Mouse (Mus musculus): ENCODE data around the gene Bex3.

The Bex3 gene

DNA sequence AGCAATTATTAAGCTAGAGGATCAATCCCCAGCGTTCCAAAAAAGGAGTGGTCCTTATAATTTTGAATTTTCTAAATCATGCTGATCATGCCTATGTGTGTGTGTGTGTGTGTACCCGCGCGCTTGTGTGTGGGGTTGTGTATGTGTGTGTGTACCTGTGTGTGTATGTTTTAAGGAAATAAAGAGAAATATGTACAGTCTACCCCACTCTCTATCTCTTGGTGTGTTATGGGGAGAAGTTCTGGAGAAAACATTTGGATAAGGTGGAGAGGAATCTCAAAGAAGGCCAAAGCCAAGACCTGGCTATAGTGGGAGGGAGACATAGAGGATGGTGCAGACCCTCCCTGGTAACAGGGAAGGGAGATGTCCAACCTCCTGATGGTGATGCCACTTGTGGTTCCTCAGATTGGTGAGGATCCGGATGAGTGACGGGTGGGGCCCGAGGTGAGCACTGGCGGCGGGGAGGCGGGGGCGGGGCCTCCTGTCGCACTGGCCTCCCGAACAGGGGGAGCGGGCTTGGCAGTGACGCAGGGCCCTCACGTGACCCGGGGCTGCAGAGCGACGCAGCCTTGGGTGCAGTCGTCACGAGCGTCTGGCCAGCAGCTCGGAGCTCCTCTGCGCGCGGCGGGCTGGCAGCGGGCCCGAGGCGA is at the start of gene Bex3:
TSS of gene Bex3 (plus strand) at position 511 of the 650 bp plus-strand sequence.
- peak; percentile 41 for DNase-seq (ENCODE audit: inconsistent ontology term)

DNA sequence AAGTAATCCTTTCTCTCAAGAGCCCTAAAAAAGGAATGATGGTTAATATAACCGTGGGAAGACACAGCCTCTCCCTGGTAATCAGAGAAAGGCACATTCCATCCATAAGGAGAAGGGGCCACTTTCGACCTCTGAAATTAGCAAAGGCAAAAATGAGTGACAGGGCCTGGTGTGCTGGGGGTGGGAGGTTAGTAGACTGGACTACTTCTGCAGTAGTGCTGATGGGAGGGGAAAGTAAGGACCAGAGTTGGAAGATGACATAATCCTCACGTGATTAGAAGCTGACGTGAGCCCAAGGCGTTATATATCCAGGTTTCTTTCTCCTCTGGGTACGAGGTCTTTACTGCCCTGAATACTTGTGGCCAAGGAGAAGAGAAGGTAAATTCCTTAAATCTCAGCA is 46.3 kb upstream of the Bex3 start:
- no peak for DNase-seq (ENCODE audit: inconsistent ontology term)

DNA sequence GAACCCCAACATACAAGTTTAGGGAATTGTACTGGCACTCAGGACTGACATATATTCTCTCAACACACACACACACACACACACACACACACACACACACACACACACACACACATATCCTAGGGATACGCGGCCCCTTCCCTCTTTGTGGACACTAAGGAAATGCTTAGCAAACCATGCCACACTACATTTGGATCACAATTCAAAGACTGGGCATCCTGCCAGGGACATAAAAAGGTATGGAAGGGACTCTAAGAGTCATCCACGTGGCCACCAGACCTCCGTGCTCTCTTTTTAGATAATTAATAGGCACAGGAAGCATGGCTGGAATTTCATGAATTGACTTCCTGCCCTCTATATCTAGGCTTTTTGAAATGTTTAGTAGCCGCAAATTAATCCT is 42.3 kb upstream of the Bex3 start:
- DNase-seq (ENCODE audit: inconsistent ontology term) = no peak

DNA sequence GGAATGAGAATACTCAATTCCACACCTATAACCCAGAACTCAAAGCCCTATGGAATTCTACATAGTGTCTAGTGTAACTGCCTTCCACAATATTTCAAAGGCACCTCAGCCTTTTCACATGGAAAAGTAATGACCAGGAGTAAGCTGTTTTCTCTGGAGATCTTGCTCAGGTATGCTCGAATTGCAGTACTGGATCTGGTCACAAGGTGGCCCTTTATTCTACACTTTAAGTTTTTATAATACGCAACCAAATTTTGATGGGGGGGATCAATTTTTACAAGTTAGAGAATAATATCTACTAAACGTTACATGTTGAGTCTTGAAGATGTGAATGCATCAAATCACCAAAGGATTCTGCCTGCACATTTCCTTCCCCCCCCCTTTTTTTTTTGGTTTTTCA is 31.9 kb upstream of the Bex3 start:
- no peak for DNase-seq (ENCODE audit: inconsistent ontology term)

DNA sequence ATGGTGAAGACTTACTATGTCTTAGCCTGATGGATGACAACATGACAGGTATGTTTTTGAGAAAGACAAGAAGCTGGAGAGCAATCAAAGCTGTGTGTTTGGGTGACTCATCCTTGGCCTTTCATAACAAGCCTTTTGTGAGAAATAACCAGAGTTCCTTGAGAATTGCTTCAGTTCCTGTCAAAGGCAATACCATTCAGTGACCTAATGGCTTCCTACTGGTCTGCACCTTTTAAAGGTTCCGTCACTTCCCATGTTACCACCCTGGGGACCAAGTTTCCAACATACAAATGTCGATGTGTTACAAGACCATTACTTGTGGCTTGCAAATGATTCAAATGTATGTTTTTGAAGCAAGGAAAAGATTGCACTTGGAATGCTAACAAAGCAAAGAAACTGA is 26.9 kb upstream of the Bex3 start:
- peak; percentile 16 for DNase-seq (ENCODE audit: inconsistent ontology term)

DNA sequence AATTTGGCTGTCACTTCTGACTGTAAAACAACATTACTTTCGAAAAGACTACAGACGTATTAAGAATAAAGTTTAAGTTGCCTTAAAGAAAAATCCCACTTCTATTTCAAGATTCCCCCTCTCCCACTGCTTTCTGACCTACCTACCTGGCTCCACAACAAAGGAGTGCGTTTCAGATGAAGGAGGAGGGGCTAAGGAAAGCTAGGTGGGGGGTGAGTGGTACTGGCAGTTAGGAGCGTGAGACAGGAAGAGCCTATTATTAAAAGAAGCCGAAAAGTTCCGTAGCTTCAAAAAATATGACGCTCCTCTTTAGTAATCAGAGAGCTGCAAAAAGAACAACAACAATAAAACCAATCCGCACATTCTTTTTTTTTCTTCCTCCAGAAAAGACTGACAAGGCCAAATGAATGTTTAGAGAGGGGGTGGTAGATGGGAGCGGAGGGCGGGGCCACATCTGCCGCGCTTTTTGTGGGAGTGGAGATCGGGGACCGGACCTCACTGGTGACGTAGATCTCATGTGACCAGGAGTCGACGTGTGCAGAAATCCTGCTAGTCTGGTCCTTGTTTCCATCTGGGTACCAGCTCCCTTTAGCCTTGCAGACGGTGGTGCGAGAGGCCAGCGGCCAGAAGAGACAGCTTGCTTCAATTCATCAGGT is 25.4 kb upstream of the Bex3 start, which contains the start of gene Tceal9:
TSS of gene Tceal9 (plus strand) at position 506 of the 656 bp plus-strand sequence.
- peak; percentile 89 for DNase-seq (ENCODE audit: inconsistent ontology term)

DNA sequence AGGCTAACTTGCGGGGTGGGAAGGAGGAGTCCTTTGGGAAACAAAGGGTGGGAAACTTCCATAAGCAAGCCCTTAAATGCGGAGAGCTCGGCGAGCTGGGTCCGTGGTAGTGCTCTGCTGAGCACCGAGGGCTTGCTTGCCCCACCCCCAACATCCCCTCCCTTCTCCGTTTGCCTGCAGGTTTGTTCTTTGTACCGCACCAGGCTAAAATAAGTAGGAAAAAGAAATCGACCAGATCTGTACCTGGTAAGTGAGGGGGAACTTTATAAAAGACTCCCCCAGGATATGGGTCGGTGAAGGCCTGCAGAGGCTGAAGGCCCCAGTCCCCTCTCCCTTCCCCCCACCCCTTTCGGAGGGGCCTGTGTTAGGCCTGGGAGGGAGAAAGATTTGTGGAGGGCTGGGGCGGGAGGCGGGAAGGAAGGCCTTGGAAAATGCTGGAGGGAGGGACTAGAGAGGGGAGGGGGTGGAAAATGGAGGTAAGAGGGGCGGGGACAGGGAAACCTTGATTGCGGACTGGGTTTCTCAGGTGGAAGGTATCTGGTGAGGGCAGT is 24.5 kb upstream of the Bex3 start:
- DNase-seq (ENCODE audit: inconsistent ontology term) = peak; percentile 66

DNA sequence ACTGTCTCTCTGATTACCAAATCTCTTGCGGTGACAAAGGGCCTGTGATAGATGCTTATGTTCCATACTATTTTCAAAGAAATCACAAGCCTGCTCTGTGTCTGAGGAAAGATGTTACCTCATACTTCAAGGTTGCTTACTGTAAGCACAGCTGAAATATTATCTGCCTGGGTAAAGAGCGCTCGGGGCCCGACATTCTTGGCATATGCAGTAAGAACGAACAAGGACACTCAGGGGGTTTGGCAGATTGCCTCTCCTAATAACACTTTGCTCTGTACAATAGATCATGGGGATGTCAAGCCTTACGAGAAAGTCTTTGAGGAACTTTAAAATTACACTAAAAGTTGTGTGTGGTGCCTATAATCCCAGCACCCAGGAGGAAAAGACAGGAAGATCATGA is 21.2 kb upstream of the Bex3 start:
- no peak for DNase-seq (ENCODE audit: inconsistent ontology term)

DNA sequence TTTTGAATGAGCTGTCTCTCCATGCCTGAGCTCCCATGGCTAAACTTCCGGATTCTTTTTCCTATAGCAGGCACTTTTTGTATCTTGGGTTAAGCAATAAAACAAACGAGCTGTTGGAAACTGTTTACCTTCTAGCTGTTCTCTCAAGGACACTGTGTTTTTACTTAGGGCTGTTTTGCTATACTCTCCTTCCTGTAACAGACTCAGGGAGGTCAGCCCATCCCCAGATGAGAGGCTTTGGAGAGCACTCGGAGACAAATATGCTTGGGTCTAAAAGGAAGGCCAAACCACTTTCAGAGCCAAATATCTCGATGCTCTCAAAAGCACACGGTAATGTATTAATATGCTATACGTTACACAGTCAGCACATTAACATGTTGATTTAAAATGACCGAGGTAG is 20.4 kb upstream of the Bex3 start:
- no peak for DNase-seq (ENCODE audit: inconsistent ontology term)

DNA sequence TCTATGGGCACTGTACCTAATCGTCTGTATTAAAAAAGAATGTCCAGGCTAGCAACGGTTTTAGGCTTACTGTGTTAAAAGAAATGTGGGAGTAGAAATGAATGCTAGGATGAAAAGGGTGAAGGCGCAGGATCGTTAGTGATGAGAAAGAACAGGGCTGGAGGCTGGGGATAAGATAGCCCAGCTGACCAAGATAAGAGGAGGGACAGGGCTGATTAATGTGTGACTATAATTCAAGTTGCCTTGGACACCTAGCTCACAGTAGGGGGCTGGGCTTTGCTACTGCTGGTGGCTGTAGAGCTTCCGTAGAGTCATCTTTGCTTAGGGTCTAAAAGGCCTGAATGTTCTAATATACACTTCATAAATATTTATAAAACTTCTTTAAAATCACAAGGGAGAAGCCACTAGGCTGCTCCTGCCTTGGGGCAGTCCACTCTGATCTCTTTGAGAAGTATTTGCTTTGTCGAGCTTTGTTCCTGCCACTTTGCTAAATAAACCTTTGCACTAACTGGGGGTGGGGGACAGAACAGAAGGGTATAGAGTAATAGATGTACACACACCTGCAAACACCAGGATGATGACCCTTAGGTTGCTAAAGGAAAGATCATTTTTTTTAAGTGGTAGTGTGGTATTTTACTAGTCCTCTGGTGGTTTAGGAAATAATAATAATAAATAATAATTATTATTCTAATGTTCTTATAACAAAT is 17.9 kb upstream of the Bex3 start:
- no peak for DNase-seq (ENCODE audit: inconsistent ontology term)

DNA sequence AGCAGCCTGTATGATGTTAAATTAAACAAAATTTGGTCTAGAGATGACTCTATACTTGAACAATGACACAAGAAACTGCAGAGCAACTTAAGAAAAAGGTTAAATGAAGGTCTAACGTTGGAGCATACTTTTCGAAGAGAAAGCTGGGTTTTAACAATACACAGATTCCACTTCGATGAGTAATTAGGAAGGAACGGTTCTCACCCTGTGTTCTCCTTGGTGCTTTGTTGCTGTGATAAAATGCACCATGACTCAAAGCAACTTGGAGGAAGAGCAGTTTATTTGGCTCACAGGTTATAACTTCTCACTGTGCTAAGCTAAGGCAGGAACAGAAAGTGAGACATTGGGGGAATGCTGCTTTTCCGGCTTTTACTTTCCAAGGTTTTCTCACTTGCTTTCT is 2.3 kb upstream of the Bex3 start:
- peak; percentile 69 for DNase-seq (ENCODE audit: inconsistent ontology term)

DNA sequence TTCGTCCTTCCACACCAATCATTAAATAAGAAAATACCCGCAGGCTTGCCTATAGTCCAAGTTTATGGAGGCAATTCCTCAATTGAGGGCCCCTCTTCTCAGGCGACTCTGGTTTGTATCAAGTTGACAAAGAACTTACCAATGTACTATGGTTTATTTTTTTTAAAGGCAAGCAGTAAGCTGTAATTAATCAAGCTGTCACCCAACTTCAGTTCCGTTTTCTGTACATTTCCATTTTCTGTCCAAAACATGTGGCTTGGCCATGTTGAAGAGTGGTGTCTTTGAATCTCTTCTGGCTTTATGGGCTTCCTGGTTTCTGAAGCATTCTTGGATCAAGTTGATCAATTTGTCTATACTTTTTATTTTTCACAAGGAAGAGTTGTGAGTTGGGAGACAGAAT is 1.9 kb upstream of the Bex3 start:
- DNase-seq (ENCODE audit: inconsistent ontology term) = no peak

DNA sequence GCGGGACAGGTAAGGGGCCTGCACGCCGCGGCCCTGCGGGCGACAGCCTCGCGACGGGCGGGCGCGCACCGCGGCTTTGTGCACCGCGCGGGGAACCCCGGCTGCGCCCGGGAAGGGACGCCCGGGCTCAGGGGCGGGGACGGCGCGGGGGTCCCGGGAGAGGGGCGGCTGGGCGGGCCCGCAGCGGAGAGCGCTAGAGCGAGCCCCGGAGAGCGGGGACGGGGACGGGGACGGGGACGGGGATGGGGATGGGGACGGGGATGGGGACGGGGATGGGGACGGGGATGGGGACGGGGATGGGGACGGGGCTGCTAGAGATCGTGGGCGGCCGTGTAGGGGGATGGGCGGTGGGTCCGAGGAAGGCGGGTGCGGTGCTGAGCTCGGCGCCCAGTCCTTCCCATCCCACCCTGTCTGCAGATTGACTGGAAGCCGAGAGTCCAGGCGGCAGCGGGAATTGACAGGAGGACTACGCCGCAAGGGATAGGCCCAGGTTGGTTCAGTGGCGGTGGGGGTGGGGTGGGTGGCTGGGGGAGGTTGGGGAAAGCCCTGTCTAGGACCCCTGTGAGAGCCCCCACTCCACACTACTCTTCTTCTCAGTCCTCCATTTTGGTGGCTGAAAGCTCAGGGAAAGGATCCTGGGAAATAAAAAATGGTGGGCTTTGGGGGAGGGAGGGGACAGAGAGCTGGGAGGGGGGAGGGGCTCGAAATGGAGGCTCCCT is 499 bp downstream of the Bex3 start:
- DNase-seq (ENCODE audit: inconsistent ontology term) = peak; percentile 22

DNA sequence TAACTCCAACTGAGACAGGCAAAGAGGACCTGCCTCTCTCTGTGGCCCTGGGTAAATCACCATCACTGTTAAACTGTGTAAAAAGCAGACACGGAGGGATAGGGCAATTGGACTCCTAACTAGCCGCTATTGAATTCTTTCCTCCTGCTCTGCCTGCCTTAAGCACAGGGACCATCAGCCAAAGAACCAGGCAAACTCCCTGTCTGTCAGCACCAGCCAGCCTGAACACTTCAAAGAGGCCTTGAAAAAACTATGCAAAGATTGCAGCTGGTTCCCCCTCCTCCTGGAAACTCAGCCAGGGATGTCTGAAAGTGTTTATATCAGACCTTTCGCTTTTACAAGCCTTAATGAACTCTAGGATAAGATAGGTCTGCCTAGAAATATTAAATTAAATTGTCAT is 4.5 kb downstream of the Bex3 start:
- DNase-seq (ENCODE audit: inconsistent ontology term) = peak; percentile 39

DNA sequence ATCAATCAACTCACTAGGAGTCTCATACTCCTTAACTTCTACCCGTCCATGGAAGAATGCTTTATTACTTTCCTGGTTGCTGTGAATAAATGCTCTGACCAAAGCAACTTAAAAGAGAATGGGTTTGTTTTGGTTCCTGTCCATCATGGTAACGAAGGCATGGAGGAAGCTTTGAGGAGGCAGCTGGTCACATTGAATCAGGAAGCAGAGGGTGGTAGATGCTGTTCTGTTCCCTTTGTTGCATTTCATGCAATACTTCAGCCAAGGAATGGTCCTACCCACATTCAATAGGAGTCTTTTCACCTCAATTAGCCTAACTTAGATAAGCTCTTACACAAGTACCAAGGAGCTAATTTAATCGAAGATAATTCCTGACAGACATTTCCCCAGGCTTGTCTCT is 5.3 kb downstream of the Bex3 start:
- DNase-seq (ENCODE audit: inconsistent ontology term) = peak; percentile 40

DNA sequence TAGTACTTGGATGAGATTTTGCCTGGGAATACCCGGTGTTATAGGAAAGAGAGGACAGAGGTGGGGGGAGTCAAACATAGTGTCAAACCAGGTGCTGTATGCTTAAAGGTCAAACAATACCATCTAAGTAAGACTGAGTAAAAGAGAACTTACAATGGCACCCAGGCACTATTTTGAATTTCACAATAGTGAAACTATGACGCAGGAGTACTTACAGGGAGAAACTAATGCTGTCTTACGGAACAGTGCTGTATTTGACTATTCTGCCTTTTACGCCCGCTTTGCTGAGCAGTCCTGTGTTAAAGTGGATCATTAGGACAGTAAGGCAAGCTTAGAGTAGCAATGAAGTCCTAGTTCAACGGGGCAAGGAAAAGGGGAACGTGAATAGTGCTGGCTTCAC is 7.5 kb downstream of the Bex3 start:
- DNase-seq (ENCODE audit: inconsistent ontology term) = no peak

DNA sequence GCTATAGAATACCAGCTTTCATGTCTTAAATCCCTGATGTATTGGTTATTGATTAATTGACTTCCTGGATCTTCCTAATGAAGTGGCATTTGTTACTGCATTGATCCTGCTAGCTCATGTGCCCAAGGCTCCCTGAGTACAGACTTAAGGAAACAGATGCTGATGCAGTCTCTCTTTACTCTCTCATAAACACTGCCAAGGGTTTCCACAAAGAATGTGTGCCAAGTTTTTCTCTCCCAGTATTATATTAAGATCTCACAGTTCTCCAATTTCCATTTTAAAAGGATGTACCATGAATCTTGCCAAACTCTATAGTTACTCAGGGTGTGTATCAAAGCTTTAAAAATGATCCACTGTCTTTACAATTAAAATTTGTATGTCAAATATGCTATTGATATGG is 8.3 kb downstream of the Bex3 start:
- no peak for DNase-seq (ENCODE audit: inconsistent ontology term)

DNA sequence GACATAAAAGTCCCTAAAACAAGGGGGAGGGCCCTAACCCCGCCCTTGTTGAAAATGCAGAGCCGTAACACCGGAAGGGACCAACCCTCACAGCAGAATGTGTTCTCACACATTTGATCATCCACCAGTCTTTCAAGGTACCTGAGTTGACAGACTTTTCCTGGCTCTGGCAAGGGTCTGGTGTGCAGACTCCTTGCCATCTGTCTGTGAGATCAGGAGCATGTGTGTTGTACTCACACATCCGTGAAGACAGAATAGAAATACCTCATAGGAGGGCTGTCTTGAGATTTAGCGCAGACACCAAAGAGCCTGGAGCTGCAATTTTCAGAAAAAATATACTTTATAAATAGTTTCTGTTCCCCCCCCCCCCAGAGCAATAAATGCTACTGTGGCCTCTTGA is 9.4 kb downstream of the Bex3 start:
- DNase-seq (ENCODE audit: inconsistent ontology term) = no peak

DNA sequence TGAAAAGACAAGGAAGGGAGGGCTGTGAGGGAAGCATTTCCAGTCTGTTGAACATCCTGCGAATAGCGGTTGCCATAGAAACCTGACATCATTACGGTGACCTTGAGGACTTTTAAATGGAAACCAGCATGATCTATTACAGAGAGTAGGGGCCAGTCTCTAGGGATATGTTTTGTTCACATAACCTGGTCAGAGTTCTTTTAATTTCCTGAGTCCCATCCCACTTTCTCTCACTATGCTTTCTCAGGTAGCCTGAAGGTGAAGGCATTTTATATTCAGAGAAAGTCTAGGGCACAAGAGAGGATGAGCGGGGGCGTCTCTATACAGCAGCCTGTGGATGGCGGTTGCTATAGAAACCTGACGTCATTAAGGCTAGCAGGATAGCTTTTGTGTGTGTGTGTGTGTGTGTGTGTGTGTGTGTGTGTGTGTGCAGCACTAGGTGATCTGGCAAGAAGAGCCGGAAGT is 20.8 kb downstream of the Bex3 start:
- peak; percentile 68 for DNase-seq (ENCODE audit: inconsistent ontology term)

DNA sequence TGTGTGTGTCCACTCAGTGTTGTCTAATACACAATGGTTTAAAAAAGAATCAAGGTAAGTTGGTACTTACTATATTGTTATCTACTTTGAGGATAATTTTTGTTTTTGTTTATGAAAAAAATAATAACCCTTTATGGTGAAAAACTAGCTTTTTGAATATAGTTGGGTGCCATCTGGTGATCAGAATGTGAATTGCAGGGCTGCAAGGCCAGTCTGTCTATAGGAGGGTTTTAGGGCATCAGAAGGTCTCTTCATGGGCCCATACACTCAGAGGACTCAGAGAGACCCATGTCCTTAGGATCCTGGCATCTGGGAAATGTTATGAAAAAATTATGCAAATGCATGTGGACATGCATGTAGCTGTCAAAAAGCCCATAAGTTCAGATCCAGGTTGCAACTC is 34.2 kb downstream of the Bex3 start:
- DNase-seq (ENCODE audit: inconsistent ontology term) = no peak

DNA sequence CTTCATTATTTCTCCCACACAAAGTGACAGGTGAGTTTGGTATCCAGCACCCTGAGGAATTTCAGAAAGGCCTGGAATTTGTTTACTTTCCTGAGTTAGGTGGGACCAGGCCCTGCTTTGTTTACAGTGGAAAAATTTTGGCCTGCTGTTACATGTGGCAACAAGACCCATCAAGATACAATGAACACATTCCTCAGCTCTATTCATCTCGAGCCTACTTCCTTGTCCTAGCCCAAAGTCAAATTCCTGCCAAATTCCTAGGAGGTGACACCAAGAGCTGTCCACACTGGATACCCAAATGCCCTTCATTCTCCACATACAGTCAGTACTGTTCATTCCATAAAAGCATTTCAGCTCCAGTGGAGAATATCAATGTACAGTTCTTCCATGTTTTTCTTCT is 36.1 kb downstream of the Bex3 start:
- DNase-seq (ENCODE audit: inconsistent ontology term) = peak; percentile 85

DNA sequence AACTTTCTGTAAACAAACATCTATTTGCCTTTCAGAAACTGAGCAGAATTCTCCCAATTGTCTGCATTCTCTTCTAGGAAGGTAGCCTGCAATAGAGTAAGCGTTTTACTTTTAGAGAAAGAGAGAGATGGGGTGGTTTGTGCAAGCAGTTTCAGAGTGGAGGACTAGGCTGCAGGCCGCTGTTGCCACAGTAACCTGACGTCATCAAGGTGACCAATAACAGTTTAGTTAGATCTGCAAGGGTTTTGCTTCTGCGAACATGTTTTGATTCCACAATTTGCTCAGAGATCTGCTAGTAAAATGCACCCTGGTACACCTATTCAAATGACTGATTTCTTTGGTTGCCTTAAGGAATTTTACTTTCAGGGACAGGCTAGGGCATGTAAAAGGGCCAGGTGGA is 43.2 kb downstream of the Bex3 start:
- no peak for DNase-seq (ENCODE audit: inconsistent ontology term)
